Mouse (Mus musculus) thymus, postnatal 4 days (tissue): ENCODE measurements at regions not wholly inside any gene's neighbourhood (a gene's known extent, or its start where the extent isn't known, plus 50 kb on each side); places are given as distances from the start of the nearest gene placed in this dataset.

Experiments
- DNase-seq: peaks from one replicate; pipeline ENCODE4 v3.0.0; 2021

DNA sequence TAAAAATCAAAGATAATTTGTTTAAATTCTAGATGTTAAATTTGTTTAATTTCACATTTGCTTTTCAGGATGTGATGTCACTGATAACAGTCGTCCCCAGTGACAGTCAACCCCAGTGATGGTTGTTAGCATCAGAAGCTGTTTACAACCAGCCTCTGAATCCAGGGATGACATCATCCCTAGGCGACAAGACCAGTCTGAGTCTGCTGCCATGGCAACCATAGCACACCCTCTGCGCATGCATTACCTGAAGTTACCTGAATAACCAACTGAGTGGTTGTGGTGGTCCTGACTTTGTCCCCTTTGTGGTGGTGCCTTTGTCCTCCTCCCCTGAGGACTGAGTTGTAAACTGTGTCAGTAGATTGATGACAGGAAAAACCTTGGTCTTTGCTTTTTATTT lies 92.0 kb upstream of the Zfp644 start:
- no peak for DNase-seq

DNA sequence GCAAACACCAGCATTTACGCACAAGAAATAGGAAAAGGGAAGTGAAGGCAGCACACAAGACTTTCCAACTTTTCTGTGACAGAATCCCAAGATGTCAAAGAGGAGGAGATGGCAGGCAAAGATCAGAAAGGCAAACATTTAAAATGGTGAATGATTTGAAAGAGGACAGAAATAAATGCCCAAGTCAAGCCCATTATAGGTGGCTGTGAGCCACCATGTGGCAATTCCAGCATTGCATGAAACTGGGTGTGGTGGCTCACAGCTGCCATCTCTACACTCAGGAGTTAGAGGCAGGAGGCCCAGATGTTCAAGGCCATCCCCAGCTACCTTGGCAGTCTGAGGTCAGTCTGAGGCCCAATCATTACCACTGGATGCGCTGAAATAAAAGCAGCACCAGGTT lies 88.0 kb upstream of the Zfp644 start:
- DNase-seq: peak; percentile 37

DNA sequence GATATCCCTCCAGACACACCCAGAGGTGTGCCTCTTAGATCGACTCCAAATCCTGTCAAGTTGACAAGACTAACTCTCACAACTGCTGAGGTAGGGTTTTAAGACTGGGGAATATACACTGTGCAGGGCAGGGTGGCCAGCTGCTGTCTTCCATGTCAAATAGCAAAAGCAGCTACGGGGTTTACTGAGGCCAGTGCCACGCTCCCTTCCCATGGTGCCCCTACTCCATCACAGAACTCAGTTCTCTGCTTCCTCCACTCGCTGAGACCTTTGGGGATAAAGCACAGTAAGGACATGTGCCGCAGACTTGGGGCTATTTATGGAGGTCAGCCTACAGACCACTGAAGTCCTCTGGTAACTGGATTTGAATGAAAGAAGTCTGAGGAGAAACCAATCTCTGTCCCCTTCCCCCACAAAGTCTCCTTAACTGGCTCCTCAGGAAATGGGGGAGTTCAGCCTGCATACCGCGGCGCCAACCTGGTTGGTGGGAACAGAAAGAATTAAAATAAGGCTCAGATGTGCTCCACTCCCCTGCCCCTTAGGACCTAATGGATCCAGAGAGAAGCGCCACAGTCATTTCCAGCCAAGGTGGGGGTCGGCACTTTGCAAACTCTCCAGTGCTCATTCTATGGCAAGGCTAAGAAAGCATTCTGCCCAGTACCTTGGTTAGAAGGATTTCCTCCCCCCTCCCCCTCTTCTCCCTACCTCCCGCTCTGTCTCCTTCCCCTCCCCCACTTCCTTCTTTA lies 87.0 kb upstream of the Zfp644 start:
- DNase-seq: no peak

DNA sequence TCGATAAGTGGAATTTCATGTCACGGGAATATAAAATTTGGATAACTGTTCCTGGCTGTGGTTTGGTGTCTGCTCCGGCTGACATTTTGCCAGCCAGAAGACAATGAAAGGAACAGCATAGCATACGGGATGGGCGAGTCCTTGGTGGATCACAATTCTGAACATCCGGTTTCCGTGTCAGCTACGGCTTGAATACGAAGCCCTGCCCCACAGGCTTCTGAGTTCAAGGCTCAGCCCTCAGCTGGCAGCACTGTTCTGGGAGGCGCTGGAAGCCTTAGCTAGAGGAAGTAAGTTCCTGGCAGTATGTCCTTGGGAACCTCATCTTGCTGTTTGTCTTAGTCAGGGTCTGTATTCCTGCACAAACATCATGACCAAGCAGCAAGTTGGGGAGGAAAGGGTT lies 83.7 kb upstream of the Zfp644 start:
- DNase-seq: no peak

DNA sequence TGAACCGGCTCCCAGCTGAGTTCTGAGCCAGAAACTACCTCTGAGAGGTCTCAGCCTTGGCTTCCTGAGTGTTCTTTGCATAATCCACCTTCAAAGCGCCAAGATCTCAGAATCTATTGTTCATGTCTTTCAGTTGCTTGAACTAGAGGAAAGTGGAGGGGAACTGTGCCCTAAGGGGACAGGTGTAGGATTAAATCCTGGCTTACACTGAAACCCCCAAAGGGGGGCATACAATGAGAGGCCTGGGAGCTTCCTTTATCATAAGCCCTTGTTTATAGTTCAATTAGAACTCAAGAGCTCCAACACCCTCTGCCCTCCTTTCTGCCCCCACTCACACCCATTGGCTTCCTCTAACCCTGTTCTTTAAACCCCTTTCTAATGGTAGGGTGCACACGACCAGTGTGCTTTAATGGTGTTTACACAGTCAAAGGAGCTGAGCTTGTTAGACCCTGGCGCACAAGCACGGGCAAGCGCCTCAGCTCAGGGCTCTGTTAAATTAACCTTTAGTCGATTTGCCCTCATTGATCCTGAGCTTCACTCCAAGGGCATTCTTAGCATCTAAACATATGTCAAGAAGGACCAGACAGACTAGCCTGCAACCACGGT lies 81.2 kb upstream of the Zfp644 start:
- DNase-seq: no peak

DNA sequence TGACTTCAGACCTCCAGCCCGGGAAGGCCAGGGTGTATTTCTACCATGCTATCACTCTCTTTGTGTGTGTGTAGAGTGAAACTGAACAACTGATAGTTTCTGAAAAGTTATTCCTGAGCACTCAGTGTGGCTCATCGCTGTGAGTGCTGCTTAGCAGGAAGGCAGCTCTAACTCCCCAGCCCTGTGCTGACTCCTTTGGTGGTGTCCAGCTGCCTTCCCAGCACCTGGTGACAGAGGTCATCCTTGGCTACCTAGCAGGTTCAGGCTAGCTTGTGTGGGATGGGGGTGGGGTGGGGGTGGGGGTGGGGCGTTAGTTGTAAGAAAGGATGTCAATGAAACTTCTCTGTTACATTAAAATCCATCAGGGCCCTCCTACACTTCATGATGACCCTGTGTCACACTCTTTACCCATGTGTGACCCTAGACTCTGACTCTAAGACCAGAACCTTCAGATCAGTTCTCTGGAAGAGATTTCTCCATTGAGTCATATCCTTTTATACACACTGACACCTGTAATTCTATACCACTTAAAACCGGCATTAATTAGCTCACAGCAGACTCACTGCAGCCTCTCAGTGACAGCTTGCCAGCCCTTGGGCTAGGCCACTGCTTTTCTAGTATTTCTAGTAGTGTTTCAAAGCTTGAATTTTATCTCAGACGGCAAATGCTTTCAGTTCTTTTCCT lies 78.1 kb upstream of the Zfp644 start:
- no peak for DNase-seq

DNA sequence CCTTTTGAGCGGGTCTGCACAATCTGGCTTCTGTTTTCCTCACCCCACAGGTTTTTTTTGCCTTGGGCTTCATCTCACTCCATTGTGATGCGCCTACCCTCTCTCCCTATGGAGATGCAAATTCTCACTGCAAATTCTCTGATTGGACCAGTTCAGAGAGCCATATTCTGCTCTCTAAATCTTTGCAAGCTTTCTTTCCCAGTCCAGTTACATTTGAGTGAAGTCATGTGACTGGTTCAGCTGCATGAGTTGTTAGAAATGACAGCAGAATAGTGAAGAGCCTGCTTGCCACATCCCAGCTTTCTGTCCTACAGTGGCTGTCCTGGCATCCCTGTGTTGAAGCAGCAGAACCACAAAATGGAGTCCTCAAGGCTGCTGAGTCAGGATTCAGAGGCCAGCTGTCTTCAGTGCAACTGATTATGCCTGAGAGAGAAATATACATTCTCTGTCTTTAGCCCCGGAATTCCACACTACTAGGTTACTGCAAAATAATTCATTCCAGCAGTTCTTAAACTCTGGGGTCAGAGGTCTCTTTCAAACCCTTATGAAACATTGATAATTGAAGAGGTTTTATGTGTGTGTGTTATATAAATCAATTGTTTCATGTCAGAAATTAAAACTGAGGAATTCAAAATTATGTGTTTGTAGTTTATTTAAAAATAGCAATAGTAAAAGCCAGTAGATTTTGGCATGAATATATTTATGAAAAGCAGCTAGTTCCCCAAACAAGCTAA lies 76.3 kb upstream of the Zfp644 start:
- DNase-seq: no peak

DNA sequence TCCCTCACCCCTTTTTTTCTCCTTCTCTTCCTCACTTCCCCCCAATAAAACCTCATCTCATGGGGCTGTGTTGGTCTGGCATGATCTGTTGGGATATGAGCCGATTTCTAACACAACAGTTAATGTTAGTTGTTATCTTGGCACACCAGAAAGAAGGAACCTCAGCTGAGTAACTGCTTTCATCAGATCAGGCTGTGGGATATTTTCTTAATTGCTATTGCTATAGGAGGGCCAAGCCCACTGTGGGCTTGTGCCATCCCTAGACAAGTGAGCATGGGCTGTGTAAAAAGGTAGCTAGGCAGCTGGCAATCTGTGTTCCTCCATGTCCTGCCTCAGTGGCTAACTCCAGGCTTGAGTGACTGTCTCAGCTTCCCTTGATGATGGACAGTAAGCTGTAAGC lies 73.9 kb upstream of the Zfp644 start:
- DNase-seq: no peak

DNA sequence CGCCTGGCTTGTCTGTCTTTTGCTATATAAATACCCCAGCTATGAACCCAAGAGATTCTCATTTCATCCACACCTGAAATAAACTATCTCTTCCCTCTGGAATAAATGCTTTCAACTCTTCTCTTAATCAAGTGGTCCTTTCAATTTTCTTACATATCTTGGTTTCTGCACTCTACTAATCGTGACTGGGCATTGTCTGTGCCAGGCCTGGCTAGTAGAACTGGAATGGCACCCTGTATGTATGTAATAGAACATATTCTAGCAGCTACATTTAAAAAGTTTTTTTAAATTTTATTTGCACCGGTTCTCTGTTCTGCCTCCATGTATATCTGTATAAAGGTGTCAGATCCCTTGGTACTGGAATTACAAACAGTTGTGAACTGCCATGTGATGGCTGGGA lies 68.2 kb upstream of the Zfp644 start:
- no peak for DNase-seq

DNA sequence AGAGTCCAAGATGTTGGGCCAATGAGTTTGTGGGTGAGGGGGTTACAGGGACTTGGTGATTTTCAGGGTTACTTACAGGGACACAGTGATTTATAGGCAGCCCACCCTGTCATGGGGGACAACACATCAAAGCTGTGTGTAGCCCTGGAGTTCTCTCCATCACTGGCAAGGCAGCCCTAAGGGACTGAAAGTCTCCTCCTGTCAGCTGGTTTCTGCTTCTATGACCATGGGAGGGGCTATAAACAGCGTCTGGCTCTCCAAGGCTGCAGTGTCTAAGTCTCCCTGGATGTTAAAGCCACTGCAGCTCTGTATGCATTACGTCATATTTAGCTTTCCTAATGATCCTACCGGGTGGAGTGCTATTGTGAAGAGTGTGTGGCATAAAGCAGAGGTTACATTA lies 66.2 kb upstream of the Zfp644 start:
- DNase-seq: no peak

DNA sequence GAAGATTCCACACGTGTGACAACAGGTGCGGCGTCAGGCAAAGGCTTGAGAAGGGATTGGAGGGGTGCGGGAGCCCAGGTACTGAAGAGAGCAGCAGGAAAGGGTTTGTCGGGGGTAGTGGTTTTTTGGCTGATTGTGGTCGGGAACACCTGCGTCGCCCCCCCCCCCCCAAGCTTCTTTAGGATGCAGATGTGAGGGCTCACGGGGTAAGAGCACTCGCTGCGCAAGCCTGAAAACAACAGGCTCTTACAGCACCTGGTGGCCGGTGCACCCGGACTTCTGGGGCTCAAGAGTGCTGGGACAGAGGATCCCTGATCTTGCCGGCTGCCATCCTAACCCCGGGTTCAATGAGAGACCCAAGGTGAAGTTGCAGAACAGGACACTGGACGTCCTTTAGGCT lies 60.9 kb upstream of the Zfp644 start:
- peak; percentile 68 for DNase-seq

DNA sequence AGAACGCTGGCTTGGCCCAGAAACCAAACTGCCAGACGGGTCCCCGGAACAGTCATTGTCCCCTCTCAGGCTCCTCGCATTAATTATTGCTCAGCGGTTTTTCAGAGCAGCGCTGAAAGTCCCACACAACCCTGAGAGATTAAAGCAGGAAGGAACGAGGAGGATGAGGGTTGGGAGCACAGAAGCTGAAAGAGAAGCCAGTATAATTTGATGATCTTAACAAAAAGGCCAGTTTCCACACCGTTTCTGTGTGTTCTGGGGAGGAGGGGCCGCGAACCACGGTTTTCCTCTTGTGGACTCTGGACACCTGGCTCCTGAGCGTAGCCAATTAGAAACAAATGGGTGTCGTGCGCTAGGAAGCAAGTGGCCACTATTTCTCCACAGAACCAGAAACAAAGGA lies 60.3 kb upstream of the Zfp644 start:
- DNase-seq: peak; percentile 51

DNA sequence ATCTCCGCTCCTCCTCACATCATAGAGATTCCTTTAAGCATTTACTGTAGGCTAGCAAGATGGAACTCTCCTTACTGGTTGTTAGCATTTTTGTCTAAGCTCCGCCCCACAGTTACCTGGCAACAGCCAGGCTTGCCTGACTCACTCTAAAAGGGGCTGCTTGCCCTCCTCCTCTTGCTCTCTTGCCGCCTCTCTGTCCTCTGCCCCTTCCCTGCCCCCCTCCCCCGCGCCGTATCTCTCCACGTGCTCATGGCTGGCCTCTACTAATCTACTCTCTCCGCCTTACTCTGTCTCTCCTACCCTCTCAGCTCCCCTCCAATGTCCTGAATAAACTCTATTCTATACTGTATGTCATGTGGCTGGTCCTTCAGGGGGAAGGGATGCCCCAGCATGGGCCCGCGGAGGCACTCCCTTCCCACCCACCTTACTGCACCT lies 59.9 kb upstream of the Zfp644 start:
- peak; percentile 72 for DNase-seq

DNA sequence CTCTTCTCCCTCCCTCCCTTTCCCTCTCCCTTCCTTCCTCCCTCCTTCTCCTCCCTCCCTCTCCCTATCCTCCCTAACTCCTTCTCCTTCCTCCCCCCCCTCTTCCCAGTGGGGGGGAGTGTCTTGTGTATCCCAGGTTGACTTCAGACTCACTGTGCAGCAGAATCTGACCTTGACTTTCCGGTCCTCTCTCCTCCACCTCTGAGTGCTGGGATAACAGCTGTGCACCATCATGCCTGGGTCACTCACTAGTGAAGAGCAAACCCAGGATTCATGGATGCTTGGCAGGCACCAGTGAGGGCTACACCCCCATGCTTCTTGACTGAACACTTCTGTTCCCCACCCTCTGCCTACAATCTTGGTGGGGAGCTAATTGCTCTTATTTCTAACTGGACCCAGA lies 56.2 kb upstream of the Zfp644 start:
- DNase-seq: no peak

DNA sequence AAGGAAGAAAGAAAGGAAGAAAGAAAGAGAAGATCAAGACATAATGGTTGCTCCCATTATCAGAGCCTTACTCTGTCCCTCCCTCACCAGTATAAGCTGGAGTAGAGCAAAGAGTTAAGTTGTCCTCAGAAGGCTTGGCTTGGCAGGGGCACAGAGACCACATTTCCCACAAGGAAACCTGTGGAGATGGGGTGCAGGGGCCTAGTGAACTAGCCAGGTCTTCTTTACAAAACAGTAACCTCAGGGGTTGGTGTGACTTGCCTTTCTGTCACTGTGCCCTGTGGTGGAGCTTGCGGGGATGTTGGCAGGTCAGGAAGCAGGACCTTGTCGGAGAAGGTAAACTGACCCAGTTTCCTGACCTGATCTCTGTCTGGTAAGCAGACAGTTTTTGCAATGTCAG lies 53.1 kb upstream of the Zfp644 start:
- no peak for DNase-seq

DNA sequence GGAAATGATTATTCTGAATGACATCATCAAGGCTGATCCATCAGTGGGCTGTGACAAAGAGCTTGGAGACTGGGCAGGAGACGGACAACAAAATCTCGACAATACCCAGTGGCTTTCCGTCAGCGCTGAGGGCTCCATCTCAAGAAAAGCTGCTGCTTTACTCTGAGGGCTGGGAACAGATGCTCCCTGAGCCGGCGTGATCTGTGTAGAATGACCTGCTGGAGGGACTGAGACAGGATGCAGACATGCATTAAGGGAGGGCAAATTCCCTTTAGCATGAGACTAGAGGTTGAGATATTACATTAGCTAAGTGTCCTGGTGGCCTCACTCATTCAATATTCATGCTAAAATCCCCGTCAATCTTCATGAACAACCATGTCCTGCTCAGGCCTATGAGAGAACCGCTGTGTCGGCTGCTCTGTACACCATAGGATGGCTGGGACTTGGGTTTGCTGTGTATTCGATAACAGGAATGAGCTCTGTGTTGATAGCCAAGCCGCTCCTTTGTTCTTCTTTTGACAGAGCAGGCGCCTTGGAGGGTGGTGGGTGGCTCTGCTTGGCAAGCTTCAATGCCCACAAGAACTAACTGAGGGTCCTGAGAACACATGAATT lies 51.5 kb upstream of the Zfp644 start:
- DNase-seq: no peak
